Mouse (Mus musculus) olfactory bulb, adult 2 months (tissue): ENCODE results near the gene Gm10959.

Experiments
- CTCF ChIP-seq: fragments of 200-500 bp; IDR thresholded peaks from 2 replicates; pipeline ENCODE4 v1.5.1; 2012; ENCODE audit warnings: low read depth, mild to moderate bottlenecking, low read length, moderate library complexity; ENCODE audit not compliant: insufficient read depth
- POLR2A ChIP-seq: fragments of 200-500 bp; IDR thresholded peaks from 2 replicates; pipeline ENCODE4 v1.6.1; 2012; ENCODE audit warnings: mild to moderate bottlenecking, low read depth, low read length, moderate library complexity; ENCODE audit not compliant: insufficient read depth

GRCm38 (mm10) chr3:122968391-122968790 lies 49.2 kb upstream of the Gm10959 start:
- no peak for TF ChIP-seq CTCF
- no peak for TF ChIP-seq POLR2A
